Mouse (Mus musculus) adrenal gland, postnatal 10 days (tissue): ENCODE results near the gene Mettl25. TPM values are rescaled to one million over a fixed set of nuclear protein-coding genes. Genes with fewer than 3 reads are reported as not detected.

ENCODE experiments used
- DNase-seq: peaks from one replicate; pipeline ENCODE4 v3.0.0; 2021; ENCODE audit warnings: mixed read lengths
- total RNA-seq, 2 experiments: library from RNA; stranded (reverse); gene quantifications; 2 replicates each; pipeline ENCODE4 v1.2.3; 2021

Mettl25 gene
- total RNA-seq, 2 experiments from 2014 or later, result 7.2 to 11.0 TPM

DNA sequence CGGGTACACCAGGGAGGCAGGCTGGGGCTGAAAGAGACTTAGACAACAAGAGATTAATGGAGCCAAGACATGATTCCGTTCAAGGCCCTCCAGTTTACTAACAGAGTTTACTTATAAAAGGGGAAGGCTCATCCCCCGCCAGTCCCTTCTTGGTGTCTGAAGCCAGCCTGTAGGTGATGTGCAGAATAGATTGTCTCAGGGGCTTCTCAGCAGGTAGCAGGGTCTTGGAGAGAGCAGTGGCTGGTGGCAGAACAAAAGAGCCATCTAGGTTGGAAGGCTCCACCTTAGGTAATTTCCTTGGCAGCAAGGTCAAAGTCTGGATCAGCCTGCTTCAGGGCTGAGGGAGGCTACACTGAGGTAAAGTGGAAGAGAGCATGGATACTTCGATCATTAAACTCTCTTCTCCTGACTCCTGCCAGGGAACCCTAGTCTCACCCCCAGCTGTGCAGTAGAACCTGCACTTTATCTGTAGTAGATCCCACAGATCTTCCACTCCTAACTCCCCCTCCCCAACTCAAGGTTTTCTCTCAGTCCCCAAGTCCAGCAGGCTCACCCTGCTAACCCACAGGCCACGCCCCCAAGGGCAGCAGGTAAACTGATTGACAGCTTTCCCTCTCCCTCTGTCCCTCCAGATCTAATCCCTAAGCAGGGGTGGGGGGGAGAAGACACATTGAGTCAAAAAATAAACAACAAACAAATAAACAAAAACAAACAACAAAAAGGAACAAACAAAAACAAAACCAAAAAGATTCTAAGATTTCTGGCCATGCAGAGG is 87.2 kb downstream of the Mettl25 start:
- no peak for DNase-seq

- DNase-seq, result no peak
Observed at GRCm38 (mm10) chr10:105746019-105746418, 95.2 kb downstream of the Mettl25 start.

GRCm38 (mm10) chr10:105741736-105742135 is 99.4 kb downstream of the Mettl25 start:
- no peak for DNase-seq

DNA sequence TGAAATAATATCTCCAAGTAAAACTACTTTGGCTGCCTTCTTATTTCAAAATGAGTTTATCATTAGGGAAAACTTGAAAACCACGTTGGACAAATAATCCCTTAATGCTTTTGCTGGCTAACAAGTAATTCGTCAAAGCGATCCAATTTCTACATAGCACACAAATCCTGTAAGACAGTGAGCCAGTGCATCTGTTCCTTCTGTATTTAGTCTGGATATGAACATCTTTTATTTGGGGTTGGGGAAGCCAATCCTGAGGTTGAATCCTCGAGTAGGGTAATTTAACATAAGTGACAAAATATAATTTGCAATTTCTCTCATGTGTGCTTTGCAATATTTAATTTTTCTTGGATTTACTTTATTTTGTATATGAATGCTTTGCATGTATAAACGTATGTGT is 102.2 kb downstream of the Mettl25 start:
- no peak for DNase-seq

DNA sequence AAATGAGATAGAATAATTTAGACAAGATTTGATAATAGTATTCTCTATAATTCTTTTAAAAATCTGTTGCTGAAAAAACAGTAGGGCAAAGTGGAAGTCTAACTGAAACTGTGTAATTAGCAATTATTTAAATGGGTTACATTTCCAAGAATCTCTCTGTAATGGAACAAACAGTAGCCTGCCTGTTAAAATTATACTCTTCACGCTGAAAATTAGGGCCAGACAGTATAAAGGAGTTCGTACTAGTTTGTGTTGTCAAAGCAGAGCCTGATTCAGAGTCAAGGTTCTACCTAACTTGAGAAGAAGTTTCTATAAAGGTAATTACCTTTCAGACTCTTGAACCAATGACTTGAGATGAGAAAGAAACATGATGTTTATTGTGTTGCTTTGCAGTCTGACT is 113.4 kb downstream of the Mettl25 start:
- DNase-seq, result no peak

GRCm38 (mm10) chr10:105727353-105727752 is 113.8 kb downstream of the Mettl25 start:
- no peak for DNase-seq

GRCm38 (mm10) chr10:105714844-105715243 is 126.3 kb downstream of the Mettl25 start:
- DNase-seq, result peak; percentile 15

DNA sequence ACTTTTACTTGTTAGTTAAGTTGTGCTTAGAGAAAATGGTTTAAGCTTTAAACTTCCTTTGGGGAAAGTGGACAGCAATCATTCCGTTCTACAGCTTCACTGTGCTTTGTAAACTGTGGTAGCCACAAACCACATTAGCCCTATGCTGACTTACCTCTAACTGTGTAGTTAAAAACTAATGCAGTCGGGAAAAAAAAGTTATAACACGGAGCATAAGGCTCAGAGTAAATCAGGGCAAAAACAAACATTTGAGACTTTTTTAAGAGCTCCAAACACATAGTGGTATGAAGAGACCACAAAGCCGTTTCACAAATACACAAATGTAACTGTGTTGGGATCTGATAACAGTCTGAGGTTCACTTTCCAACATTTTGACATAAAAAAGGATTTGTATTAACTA is 126.8 kb downstream of the Mettl25 start:
- DNase-seq, result no peak

- DNase-seq, result no peak
Observed at GRCm38 (mm10) chr10:105713222-105713621, 128.0 kb downstream of the Mettl25 start.

Other genes starting within 250 kb of the Mettl25 start
- gene Ccdc59, start 313 bp downstream of the Mettl25 start, total RNA-seq, result 10 to 100 TPM; 18.2 to 20.1 TPM